Mouse (Mus musculus): ENCODE measurements around the gene Rnf123. TPM values are rescaled to one million over a fixed set of nuclear protein-coding genes. Genes with fewer than 3 reads are reported as not detected.

Gene Rnf123
- polyA plus RNA-seq, 1 experiment = 26.4 TPM

- Histone ChIP-seq H3K4me1 (ENCODE audit: control insufficient read depth, insufficient read depth, low read length) (no peaks in the 10 kb centered on the region), H3K4me3 (ENCODE audit: insufficient read depth, low read length) (no peak overlapping the region), H3K27ac (ENCODE audit: insufficient read depth, low read length) (no peak overlapping the region)
- TF ChIP-seq CTCF (IDR thresholded peaks at IDR 0.05; ENCODE audit: borderline replicate concordance, insufficient read depth, low read length) = no peak
Measured at GRCm38 (mm10) chr9:108090611-108091120, 7.5 kb upstream of the Rnf123 start.

DNA sequence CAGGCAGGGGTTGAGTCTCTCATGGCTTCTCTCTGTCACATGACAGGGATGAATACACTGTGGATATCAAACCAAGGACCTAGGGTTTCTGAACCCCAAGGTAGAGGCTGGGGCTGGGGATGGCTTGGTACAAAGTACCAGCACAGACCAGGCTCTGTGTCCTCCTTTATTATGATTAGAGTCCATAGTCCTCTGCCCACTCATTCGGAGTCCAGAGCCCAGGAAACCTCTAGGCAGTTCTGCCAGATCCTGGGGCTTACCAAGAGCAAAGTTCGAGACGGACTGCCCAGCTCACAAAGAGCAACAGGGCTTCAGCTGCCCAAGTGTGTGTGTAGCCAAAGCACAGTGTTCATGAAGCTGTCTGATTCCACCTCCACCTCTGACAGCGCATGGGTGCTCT lies 2.1 kb upstream of the Rnf123 start:
- Histone ChIP-seq H3K4me1 (ENCODE audit: control insufficient read depth, insufficient read depth, low read length) (no peaks in the 10 kb centered on the region), H3K27ac (ENCODE audit: insufficient read depth, low read length) (no peak overlapping the region), H3K4me3 (ENCODE audit: insufficient read depth, low read length) (no peak overlapping the region)
- TF ChIP-seq CTCF (IDR thresholded peaks at IDR 0.05; ENCODE audit: borderline replicate concordance, insufficient read depth, low read length) (no peak), POLR2A (IDR thresholded peaks at IDR 0.05; ENCODE audit: low read depth, low read length) (no peak)

GRCm38 (mm10) chr9:108083561-108083960 lies 415 bp upstream of the Rnf123 start:
- TF ChIP-seq POLR2A (IDR thresholded peaks at IDR 0.05; ENCODE audit: low read depth, low read length) (no peak), CTCF (IDR thresholded peaks at IDR 0.05; ENCODE audit: borderline replicate concordance, insufficient read depth, low read length) (no peak)
- Histone ChIP-seq H3K4me3 (ENCODE audit: insufficient read depth, low read length) (no peak overlapping the region), H3K4me1 (ENCODE audit: control insufficient read depth, insufficient read depth, low read length) (no peaks in the 10 kb centered on the region), H3K27ac (ENCODE audit: insufficient read depth, low read length) (no peak overlapping the region)

DNA sequence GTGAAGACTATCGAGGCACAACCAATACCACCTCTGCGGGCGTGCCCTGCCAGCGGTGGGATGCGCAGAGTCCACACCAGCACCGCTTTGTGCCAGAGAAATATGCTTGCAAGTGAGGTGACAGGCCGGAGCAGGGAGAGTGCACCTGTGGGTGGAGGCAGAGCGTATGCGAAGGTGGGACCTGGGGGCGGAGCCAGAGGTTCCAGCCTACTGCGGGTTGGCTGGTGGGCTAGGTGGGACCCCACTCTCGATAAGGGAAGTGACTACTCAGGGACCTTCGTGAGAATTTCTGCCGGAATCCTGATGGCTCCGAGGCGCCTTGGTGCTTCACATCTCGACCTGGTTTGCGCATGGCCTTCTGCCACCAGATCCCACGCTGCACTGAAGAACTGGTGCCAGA lies 597 bp downstream of the Rnf123 start:
- no peak overlapping the region for H3K4me3 ChIP-seq (ENCODE audit: insufficient read depth, low read length)
- TF ChIP-seq CTCF (IDR thresholded peaks at IDR 0.05; ENCODE audit: borderline replicate concordance, insufficient read depth, low read length) = no peak
- no peak for TF ChIP-seq POLR2A (IDR thresholded peaks at IDR 0.05; ENCODE audit: low read depth, low read length)
- no peaks in the 10 kb centered on the region; the same call in 1 of the 2 replicates for H3K4me1 ChIP-seq (ENCODE audit: control insufficient read depth, insufficient read depth, low read length)
- no peak overlapping the region for H3K27ac ChIP-seq (ENCODE audit: insufficient read depth, low read length)

DNA sequence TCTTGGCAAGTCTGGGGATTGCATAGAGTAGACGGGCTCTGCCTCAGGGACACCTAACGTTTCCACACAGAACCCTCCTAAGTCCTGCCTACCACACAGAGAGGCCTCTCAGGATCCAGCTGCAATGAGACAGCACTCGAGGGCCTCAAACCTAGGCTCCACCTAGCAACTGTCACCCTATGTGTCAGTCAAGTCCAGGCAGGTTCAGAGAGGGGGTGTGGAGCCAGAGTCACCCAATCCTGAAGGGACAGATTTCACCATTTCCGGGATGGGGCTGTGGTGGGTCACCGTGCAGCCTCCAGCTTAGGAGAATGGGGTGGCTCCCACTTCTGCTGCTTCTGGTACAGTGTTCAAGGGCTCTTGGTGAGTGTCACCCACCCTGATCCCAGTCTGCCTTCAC lies 3.0 kb downstream of the Rnf123 start, which contains the start of gene Mst1:
Mst1 (plus strand) TSS at position 269 of the 400 bp plus-strand sequence.
- Histone ChIP-seq H3K27ac (ENCODE audit: insufficient read depth, low read length) (no peak within 1 kb of the TSS), H3K4me3 (ENCODE audit: insufficient read depth, low read length) (peak within 1 kb of the TSS; percentile 82; the same call in 1 of the 2 replicates), H3K4me1 (ENCODE audit: control insufficient read depth, insufficient read depth, low read length) (no peaks in the 10 kb centered on the region; the same call in 1 of the 2 replicates)
- TF ChIP-seq CTCF (IDR thresholded peaks at IDR 0.05; ENCODE audit: borderline replicate concordance, insufficient read depth, low read length) (no peak), POLR2A (IDR thresholded peaks at IDR 0.05; ENCODE audit: low read depth, low read length) (no peak)

DNA sequence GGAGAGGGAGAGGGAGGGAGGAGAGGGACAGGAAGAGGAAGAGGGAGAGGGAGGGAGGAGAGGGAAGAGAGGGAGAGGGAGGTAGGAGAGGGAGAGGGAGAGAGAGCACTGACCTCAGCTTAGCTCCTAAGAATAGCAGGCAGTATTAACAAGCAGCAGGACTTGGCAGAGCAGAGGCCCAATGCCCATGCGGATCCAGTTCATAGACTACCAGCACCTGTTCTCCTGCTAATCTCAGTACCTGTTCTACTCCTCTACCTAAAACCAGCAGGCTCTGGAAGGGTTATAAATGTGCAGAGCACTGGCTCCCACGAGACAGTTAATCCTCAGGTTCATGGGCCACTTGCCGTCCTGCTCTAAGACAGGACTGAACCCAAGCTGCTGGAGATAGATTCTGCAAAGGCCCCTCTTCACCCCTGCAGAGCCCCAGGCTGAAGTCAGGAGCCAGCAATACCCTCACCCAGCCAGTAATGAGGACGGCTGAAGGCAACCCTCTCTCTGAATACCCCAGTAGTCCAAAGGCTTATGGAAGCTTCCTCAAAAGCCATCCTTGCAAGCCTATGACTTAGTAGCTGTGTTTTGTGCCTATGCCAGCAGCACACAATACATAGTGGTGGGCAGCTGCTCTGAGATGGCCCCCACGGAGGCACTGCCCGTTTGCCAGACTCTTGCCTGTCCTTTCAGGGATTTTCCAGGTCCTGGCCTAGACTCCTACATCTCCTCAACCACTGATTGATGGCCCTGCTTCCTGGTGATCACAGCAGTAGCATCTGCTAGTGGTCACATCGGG lies 9.8 kb downstream of the Rnf123 start:
- Histone ChIP-seq H3K27ac (ENCODE audit: insufficient read depth, low read length) (no peak overlapping the region), H3K4me1 (ENCODE audit: control insufficient read depth, insufficient read depth, low read length) (no peaks in the 10 kb centered on the region; the same call in 1 of the 2 replicates), H3K4me3 (ENCODE audit: insufficient read depth, low read length) (no peak overlapping the region)
- TF ChIP-seq CTCF (IDR thresholded peaks at IDR 0.05; ENCODE audit: borderline replicate concordance, insufficient read depth, low read length) (no peak), POLR2A (IDR thresholded peaks at IDR 0.05; ENCODE audit: low read depth, low read length) (no peak)

GRCm38 (mm10) chr9:108072481-108072924 lies 10.6 kb downstream of the Rnf123 start:
- Histone ChIP-seq H3K27ac (ENCODE audit: insufficient read depth, low read length) (no peak overlapping the region), H3K4me3 (ENCODE audit: insufficient read depth, low read length) (no peak overlapping the region), H3K4me1 (ENCODE audit: control insufficient read depth, insufficient read depth, low read length) (no peaks in the 10 kb centered on the region)
- TF ChIP-seq POLR2A (IDR thresholded peaks at IDR 0.05; ENCODE audit: low read depth, low read length) = no peak
- no peak for TF ChIP-seq CTCF (IDR thresholded peaks at IDR 0.05; ENCODE audit: borderline replicate concordance, insufficient read depth, low read length)

- Histone ChIP-seq H3K4me3 (ENCODE audit: insufficient read depth, low read length) (no peak overlapping the region), H3K27ac (ENCODE audit: insufficient read depth, low read length) (no peak overlapping the region), H3K4me1 (ENCODE audit: control insufficient read depth, insufficient read depth, low read length) (no peaks in the 10 kb centered on the region)
- no peak for TF ChIP-seq POLR2A (IDR thresholded peaks at IDR 0.05; ENCODE audit: low read depth, low read length)
- no peak for TF ChIP-seq CTCF (IDR thresholded peaks at IDR 0.05; ENCODE audit: borderline replicate concordance, insufficient read depth, low read length)
Measured at GRCm38 (mm10) chr9:108071801-108072200, 11.3 kb downstream of the Rnf123 start.

DNA sequence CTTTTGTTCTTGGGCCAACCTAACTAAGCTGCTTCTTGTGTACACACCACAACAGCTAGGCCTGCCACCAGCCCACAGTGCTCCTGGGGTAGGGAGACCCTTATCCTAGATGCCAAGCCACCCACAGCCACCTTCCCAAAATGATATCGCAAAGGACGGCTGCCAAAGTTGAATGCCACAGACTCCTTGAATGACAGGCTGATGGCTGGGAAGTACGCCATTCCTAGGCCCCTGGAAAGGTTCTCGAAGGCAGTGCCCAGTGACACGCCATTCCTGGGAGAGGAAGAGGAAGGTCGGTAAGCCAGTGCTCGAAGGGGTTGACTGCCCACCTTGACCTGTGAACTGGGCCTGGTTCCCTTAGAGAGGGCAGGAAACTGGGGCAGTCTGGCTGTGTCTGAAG lies 13.6 kb downstream of the Rnf123 start:
- no peak overlapping the region for H3K4me3 ChIP-seq (ENCODE audit: insufficient read depth, low read length)
- H3K4me1 ChIP-seq (ENCODE audit: control insufficient read depth, insufficient read depth, low read length) = no peaks in the 10 kb centered on the region
- H3K27ac ChIP-seq (ENCODE audit: insufficient read depth, low read length) = no peak overlapping the region
- no peak for TF ChIP-seq CTCF (IDR thresholded peaks at IDR 0.05; ENCODE audit: borderline replicate concordance, insufficient read depth, low read length)
- TF ChIP-seq POLR2A (IDR thresholded peaks at IDR 0.05; ENCODE audit: low read depth, low read length) = no peak

DNA sequence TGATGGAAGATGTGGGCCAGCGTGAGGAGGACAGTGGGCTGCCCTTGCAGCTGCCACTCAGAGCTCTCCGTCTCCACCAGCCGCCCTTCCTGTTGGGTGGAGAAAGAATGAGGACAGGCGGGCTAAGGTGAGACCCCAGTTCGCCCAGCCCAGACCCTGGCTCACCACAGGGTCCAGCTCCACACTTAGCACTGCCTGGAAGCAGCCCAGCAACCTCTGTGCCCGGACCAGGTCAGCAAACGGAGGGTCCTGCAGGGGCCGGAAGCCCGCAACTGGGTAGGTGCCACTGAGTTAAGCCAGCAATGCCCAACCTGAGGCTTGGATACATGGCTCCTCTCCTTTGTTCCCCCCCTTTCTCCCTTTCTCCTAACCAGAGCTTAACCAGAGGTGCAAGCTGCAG lies 14.1 kb downstream of the Rnf123 start:
- no peak overlapping the region for H3K27ac ChIP-seq (ENCODE audit: insufficient read depth, low read length)
- no peaks in the 10 kb centered on the region for H3K4me1 ChIP-seq (ENCODE audit: control insufficient read depth, insufficient read depth, low read length)
- no peak overlapping the region for H3K4me3 ChIP-seq (ENCODE audit: insufficient read depth, low read length)
- TF ChIP-seq POLR2A (IDR thresholded peaks at IDR 0.05; ENCODE audit: low read depth, low read length) (no peak), CTCF (IDR thresholded peaks at IDR 0.05; ENCODE audit: borderline replicate concordance, insufficient read depth, low read length) (no peak)

Measured in embryonic fibroblast, embryonic 13.5 days (primary cell).